Comparison of ENCODE assay signal across 25 mouse cellular contexts in the genomic region with DNA sequence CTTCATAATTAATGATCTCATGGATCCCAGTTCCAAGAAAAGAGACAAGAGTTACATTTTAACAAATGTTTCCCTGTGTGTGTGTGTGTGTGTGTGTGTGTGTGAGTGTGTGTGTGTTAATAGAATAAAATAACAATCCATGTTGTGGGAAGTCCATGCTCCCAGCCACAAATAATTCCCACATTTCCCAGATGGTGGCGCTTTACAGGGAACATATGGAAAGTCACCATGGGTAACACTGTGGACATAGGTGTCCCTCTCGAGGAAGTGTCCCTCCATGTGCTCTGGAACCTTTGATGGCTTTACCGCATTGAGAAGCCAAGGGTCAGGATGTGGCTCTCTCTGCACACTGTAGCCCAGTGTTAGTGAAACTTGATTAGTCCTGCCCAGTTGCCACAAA. TPM values are rescaled to one million over a fixed set of nuclear protein-coding genes. Genes with fewer than 3 reads are reported as not detected.
A peak's percentile ranks its signal among the peaks of the same experiment; 100 is the strongest.
DNase-seq lines count a peak whose midpoint lies in the region; ATAC-seq and TF ChIP-seq lines count a peak whose summit lies in the region.
"Had no signal": no experiment of that assay in that cellular context is flagged by ENCODE, and none has a peak within 500 bp of the region (broad histone marks: within the 10 kb centered on the region; RNA-seq: fewer than 3 reads in every experiment).

No protein-coding gene starts in this region.

- 0 out of 2 replicates have a peak, but pooled peaks have one; percentile 14 for ATAC-seq in erythroid progenitor cell, adult 5-6 weeks (replicated peaks; ENCODE audit: low FRiP score, poor library complexity, severe bottlenecking)
- ATAC-seq: forebrain, embryonic 13.5 days; forebrain, embryonic 15.5 days; forebrain, postnatal 0 days had no signal

- 29% methylated on average over 3 of the region's 3 CpGs for WGBS in cerebellum, adult 2 months

- DNase-seq in cerebellum, adult 2 months: peak; percentile 50 to 53
- DNase-seq in cerebellum, adult 11 months: no peak
- DNase-seq in brain, adult 2 months (ENCODE audit: low read depth, low spot score): peak; percentile 27
- no peak for DNase-seq in adrenal gland, postnatal 36 days
- DNase-seq: adrenal gland, adult 2 months; adrenal gland, postnatal 10 days; adrenal gland, postnatal 25 days; cerebellum, adult 8-10 months; cerebellum, adult 9-11 months; embryo, embryonic 11 days; forebrain, postnatal 0 days had no signal

- H3K4me1 ChIP-seq in cerebellum, adult 2 months (ENCODE audit: control insufficient read depth, insufficient read depth, low read length): peaks cover 16% of the 10 kb centered on the region

- H3K4me3 ChIP-seq in cerebellum, adult 2 months (replicated peaks; ENCODE audit: insufficient read depth, low read depth, low read length): no peak overlapping the region
- H3K4me3 ChIP-seq: embryonic facial prominence, embryonic 15.5 days; erythroblast, embryonic 14.5 days; forebrain, embryonic 13.5 days; forebrain, embryonic 15.5 days had no signal

- no peak overlapping the region for H3K27ac ChIP-seq in cerebellum, adult 2 months (ENCODE audit: insufficient read depth, low read length)
- H3K27ac ChIP-seq: embryonic facial prominence, embryonic 13.5 days; embryonic facial prominence, embryonic 15.5 days; forebrain, embryonic 13.5 days; forebrain, embryonic 15.5 days had no signal

- H3K27me3 ChIP-seq in cerebellum, adult 2 months (ENCODE audit: control insufficient read depth, insufficient read depth, low read length): no peaks in the 10 kb centered on the region

- TF ChIP-seq CTCF in cerebellum, adult 2 months (IDR thresholded peaks at IDR 0.05; ENCODE audit: borderline replicate concordance, insufficient read depth, low read depth, low read length): peak; percentile 21; the same call in 1 of the 2 replicates

- no peak for TF ChIP-seq POLR2A in cerebellum, adult 2 months (IDR thresholded peaks at IDR 0.05; ENCODE audit: borderline replicate concordance, insufficient read depth, low read length)

RNA-seq across cellular contexts. Expression of a gene that starts 3.5 kb away (rescaled TPM):
- 31.9 and 40.9 TPM in 2 replicates for polyA plus RNA-seq in cerebellum, adult 2 months (2012; rRNA removed)
- not detected in 2 replicates for total RNA-seq in erythroid progenitor cell, adult 5-6 weeks (2015; ENCODE audit: low replicate concordance)
- 1.5 TPM in 1 of 2 replicates, not detected in the other for total RNA-seq in erythroid progenitor cell, adult 5-6 weeks (2017; ENCODE audit: low replicate concordance)
- total RNA-seq in adrenal gland, postnatal 36 days (2021): 10 to 100 TPM; 20.6 to 62.1 TPM
- polyA plus RNA-seq: erythroblast, embryonic 14.5 days had no signal

RNA-seq across cellular contexts. Expression of a gene that starts 38.1 kb away (rescaled TPM):
- polyA plus RNA-seq in cerebellum, adult 2 months (2012; rRNA removed): not detected in 2 replicates
- not detected in 2 replicates for total RNA-seq in erythroid progenitor cell, adult 5-6 weeks (2015; ENCODE audit: low replicate concordance)
- total RNA-seq in erythroid progenitor cell, adult 5-6 weeks (2017; ENCODE audit: low replicate concordance): not detected in 2 replicates
- total RNA-seq in adrenal gland, postnatal 36 days (2021): not detected
- total RNA-seq: adrenal gland, adult 2 months; adrenal gland, postnatal 10 days; adrenal gland, postnatal 25 days; common myeloid progenitor, adult 5-6 weeks; ES-E14; forebrain, postnatal 0 days; gastrocnemius, adult 18-20 months; MEL had no signal
- polyA plus RNA-seq: adrenal gland, adult 2 months; brain, embryonic 14.5 days; C2C12; embryonic facial prominence, embryonic 11.5 days; embryonic facial prominence, embryonic 13.5 days; embryonic facial prominence, embryonic 15.5 days; erythroblast, embryonic 14.5 days; forebrain, embryonic 11.5 days; forebrain, embryonic 13.5 days; forebrain, embryonic 15.5 days; forebrain, postnatal 0 days had no signal

Comparison
In these comparisons a context has a peak if more than half of its experiments do, and no peak if none do; other contexts are left out.
1. DNase-seq: peak in cerebellum, adult 2 months (2 of 2) and brain, adult 2 months (single experiment); none in cerebellum, adult 11 months (single experiment) and adrenal gland, postnatal 36 days (0 of 2).
2. RNA of a gene that starts 3.5 kb away (total RNA-seq): 20.6 to 62.1 TPM in adrenal gland, postnatal 36 days; 1.5 TPM in erythroid progenitor cell, adult 5-6 weeks; every median in the first group is over 4 times any median in the second.